Comparison of ENCODE assay signal across 20 mouse cellular contexts in genomic region chr13:3675855-3676254, GRCm38 (mm10). TPM values are rescaled to one million over a fixed set of nuclear protein-coding genes. Genes with fewer than 3 reads are reported as not detected.
DNase-seq lines count a peak whose midpoint lies in the region; ATAC-seq and TF ChIP-seq lines count a peak whose summit lies in the region.
"Had no signal": no experiment of that assay in that cellular context is flagged by ENCODE, and none has a peak within 500 bp of the region (broad histone marks: within the 10 kb centered on the region; RNA-seq: fewer than 3 reads in every experiment).

No protein-coding gene starts in this region.

- no peak for TF ChIP-seq POLR2A in limb, embryonic 14.5 days (IDR thresholded peaks at IDR 0.05; ENCODE audit: borderline replicate concordance, extremely low read depth, insufficient read depth, insufficient read length)

- intact Hi-C loops in gastrocnemius, adult 2 months (cut with DNase I), result no loop called here
- intact Hi-C loops in heart, postnatal 25 days (cut with DNase I), result no loop called here

- no peak overlapping the region for H3K4me2 ChIP-seq in limb, embryonic 14.5 days (replicated peaks; ENCODE audit: low read depth, low read length, severe bottlenecking)
- no peak overlapping the region for H3K4me2 ChIP-seq in limb, embryonic 15.5 days
- H3K4me2 ChIP-seq in forebrain, postnatal 0 days (ENCODE audit: low read depth), result no peak overlapping the region
- H3K4me2 ChIP-seq: embryonic facial prominence, embryonic 12.5 days; forebrain, embryonic 13.5 days; hindbrain, embryonic 15.5 days; kidney, embryonic 15.5 days had no signal

- peaks cover 7% of the 10 kb centered on the region for H3K4me1 ChIP-seq in limb, embryonic 14.5 days (ENCODE audit: control insufficient read depth, insufficient read depth, low read length)
- H3K4me1 ChIP-seq in limb, embryonic 10.5 days, result 0 out of 2 replicates have a peak, but pooled peaks cover under 1% of the 10 kb centered on the region
- peaks cover 25% of the 10 kb centered on the region for H3K4me1 ChIP-seq in limb, embryonic 15.5 days
- H3K4me1 ChIP-seq in forebrain, postnatal 0 days (ENCODE audit: insufficient read depth), result no peaks in the 10 kb centered on the region
- H3K4me1 ChIP-seq: forebrain, embryonic 13.5 days; hindbrain, embryonic 15.5 days; kidney, embryonic 15.5 days had no signal

- no peak for DNase-seq in gastrocnemius, adult 2 months
- no peak for DNase-seq in gastrocnemius, postnatal 4 days (ENCODE audit: low spot score in 2 of 2)
- peak; percentile 21 to 23 for DNase-seq in heart, adult 9 months (ENCODE audit: low spot score in 2 of 2)
- DNase-seq in heart, postnatal 25 days (ENCODE audit: low spot score), result no peak
- peak; percentile 15 for DNase-seq in limb, embryonic 14.5 days (ENCODE audit: low spot score)
- no peak for DNase-seq in limb, embryonic 10.5 days (ENCODE audit: low spot score)
- DNase-seq in forebrain, postnatal 0 days, result no peak
- DNase-seq: adrenal gland, adult 8-10 months; adrenal gland, postnatal 36 days; cerebellum, adult 8-10 months; cerebellum, postnatal 14 days; embryo, embryonic 11 days; gastrocnemius, postnatal 10 days; kidney, adult 2 months had no signal

- ATAC-seq in limb, embryonic 14.5 days (ENCODE audit: low FRiP score, low read depth), result no peak
- ATAC-seq in limb, embryonic 15.5 days (ENCODE audit: insufficient number of reproducible peaks, low FRiP score, low TSS enrichment, low read depth), result 0 out of 2 replicates have a peak, but pooled peaks have one; percentile 7
- ATAC-seq in forebrain, postnatal 0 days, result no peak
- ATAC-seq: forebrain, embryonic 13.5 days; intestine, embryonic 16.5 days had no signal

- H3K36me3 ChIP-seq in limb, embryonic 14.5 days (ENCODE audit: control insufficient read depth, insufficient read depth, low read length), result no peaks in the 10 kb centered on the region
- no peaks in the 10 kb centered on the region for H3K36me3 ChIP-seq in limb, embryonic 10.5 days
- no peaks in the 10 kb centered on the region for H3K36me3 ChIP-seq in limb, embryonic 15.5 days
- no peaks in the 10 kb centered on the region for H3K36me3 ChIP-seq in forebrain, postnatal 0 days (ENCODE audit: insufficient read depth)
- H3K36me3 ChIP-seq: embryonic facial prominence, embryonic 12.5 days; hindbrain, embryonic 15.5 days; kidney, embryonic 15.5 days had no signal

- H3K9me3 ChIP-seq in limb, embryonic 14.5 days (ENCODE audit: control insufficient read depth, low read length), result no peaks in the 10 kb centered on the region
- H3K9me3 ChIP-seq in limb, embryonic 10.5 days (replicated peaks), result no peaks in the 10 kb centered on the region
- no peaks in the 10 kb centered on the region for H3K9me3 ChIP-seq in limb, embryonic 15.5 days
- no peaks in the 10 kb centered on the region for H3K9me3 ChIP-seq in forebrain, postnatal 0 days (ENCODE audit: low read length)
- H3K9me3 ChIP-seq: embryonic facial prominence, embryonic 12.5 days; forebrain, embryonic 13.5 days; hindbrain, embryonic 15.5 days; kidney, embryonic 15.5 days had no signal

- WGBS in limb, embryonic 14.5 days, result 72% methylated on average over 4 of the region's 4 CpGs
- 96% methylated on average over 4 of the region's 4 CpGs for WGBS in limb, embryonic 10.5 days
- 52% methylated on average over 4 of the region's 4 CpGs for WGBS in limb, embryonic 15.5 days
- WGBS in forebrain, postnatal 0 days, result 84% methylated on average over 4 of the region's 4 CpGs

- TF ChIP-seq CTCF in gastrocnemius, adult 2 months (IDR thresholded peaks at IDR 0.05), result no peak
- no peak for TF ChIP-seq CTCF in forebrain, postnatal 0 days (IDR thresholded peaks at IDR 0.05; ENCODE audit: low read depth)

- H3K27ac ChIP-seq in gastrocnemius, adult 2 months, result 0 out of 2 replicates have a peak overlapping the region, but pooled peaks have one; percentile 8
- no peak overlapping the region for H3K27ac ChIP-seq in limb, embryonic 14.5 days (replicated peaks; ENCODE audit: low read depth, low read length)
- no peak overlapping the region for H3K27ac ChIP-seq in limb, embryonic 10.5 days
- peak overlapping the region; percentile 22; the same call in 1 of the 2 replicates for H3K27ac ChIP-seq in limb, embryonic 15.5 days
- H3K27ac ChIP-seq in forebrain, postnatal 0 days (ENCODE audit: low read depth, low read length), result no peak overlapping the region
- H3K27ac ChIP-seq: embryonic facial prominence, embryonic 12.5 days; forebrain, embryonic 13.5 days; hindbrain, embryonic 15.5 days; kidney, embryonic 15.5 days had no signal

- H3K9ac ChIP-seq in limb, embryonic 14.5 days (ENCODE audit: low read depth, low read length, severe bottlenecking), result no peak overlapping the region
- H3K9ac ChIP-seq in limb, embryonic 15.5 days, result no peak overlapping the region
- no peak overlapping the region for H3K9ac ChIP-seq in forebrain, postnatal 0 days
- H3K9ac ChIP-seq: embryonic facial prominence, embryonic 12.5 days; forebrain, embryonic 13.5 days; hindbrain, embryonic 15.5 days; kidney, embryonic 15.5 days had no signal

- H3K27me3 ChIP-seq in limb, embryonic 14.5 days (ENCODE audit: control insufficient read depth, insufficient read depth, low read length), result no peaks in the 10 kb centered on the region
- no peaks in the 10 kb centered on the region for H3K27me3 ChIP-seq in limb, embryonic 10.5 days (ENCODE audit: low read depth, poor library complexity, severe bottlenecking)
- H3K27me3 ChIP-seq in limb, embryonic 15.5 days, result no peaks in the 10 kb centered on the region
- H3K27me3 ChIP-seq in forebrain, postnatal 0 days (ENCODE audit: insufficient read depth, low read length), result no peaks in the 10 kb centered on the region
- H3K27me3 ChIP-seq: embryonic facial prominence, embryonic 12.5 days; forebrain, embryonic 13.5 days; hindbrain, embryonic 15.5 days; kidney, embryonic 15.5 days had no signal

- no peak overlapping the region for H3K4me3 ChIP-seq in gastrocnemius, adult 2 months
- H3K4me3 ChIP-seq in limb, embryonic 14.5 days (replicated peaks; ENCODE audit: low read length), result no peak overlapping the region
- H3K4me3 ChIP-seq in limb, embryonic 10.5 days, result no peak overlapping the region
- H3K4me3 ChIP-seq in limb, embryonic 15.5 days, result no peak overlapping the region
- no peak overlapping the region for H3K4me3 ChIP-seq in forebrain, postnatal 0 days (ENCODE audit: low read depth, low read length)
- H3K4me3 ChIP-seq: embryonic facial prominence, embryonic 12.5 days; forebrain, embryonic 13.5 days; hindbrain, embryonic 15.5 days; kidney, embryonic 15.5 days had no signal

RNA-seq across cellular contexts. Expression of gene Asb13, which starts 42.0 kb away (rescaled TPM):
- 10 to 100 TPM; 11.6 to 12.2 TPM for total RNA-seq in gastrocnemius, adult 2 months (2021)
- total RNA-seq in gastrocnemius, postnatal 4 days (2021), result 1 to 10 TPM; 4.7 to 5.1 TPM
- 1 to 10 TPM; 7.0 to 9.6 TPM for total RNA-seq in heart, postnatal 25 days (2021)
- polyA plus RNA-seq in limb, embryonic 14.5 days (2012; rRNA removed), result 12.8 and 13.6 TPM in 2 replicates
- polyA plus RNA-seq in limb, embryonic 14.5 days (2014; fragmentation: Nextera tagmentation; extraction: Ambion mirVana), result 6.8 and 8.4 TPM in 2 replicates
- 14.9 and 16.1 TPM in 2 replicates for polyA plus RNA-seq in limb, embryonic 10.5 days (2016; fragmentation: Nextera tagmentation; extraction: Ambion mirVana)
- polyA plus RNA-seq in limb, embryonic 15.5 days (2015; fragmentation: Nextera tagmentation; extraction: Ambion mirVana), result 10.1 and 11.9 TPM in 2 replicates
- 9.8 and 12.1 TPM in 2 replicates for total RNA-seq in forebrain, postnatal 0 days (2014; rRNA removed)
- polyA plus RNA-seq in forebrain, postnatal 0 days (2015; fragmentation: Nextera tagmentation; extraction: Ambion mirVana), result 4.9 and 13.8 TPM in 2 replicates

Comparison
In these comparisons a context has a peak if more than half of its experiments do, and no peak if none do; other contexts are left out.
1. DNase-seq: peak in heart, adult 9 months (2 of 2) and limb, embryonic 14.5 days (single experiment); none in gastrocnemius, adult 2 months (single experiment), gastrocnemius, postnatal 4 days (0 of 2), heart, postnatal 25 days (single experiment), limb, embryonic 10.5 days (single experiment) and forebrain, postnatal 0 days (single experiment).
2. H3K27ac ChIP-seq: peak in gastrocnemius, adult 2 months (single experiment) and limb, embryonic 15.5 days (single experiment); none in limb, embryonic 14.5 days (single experiment), limb, embryonic 10.5 days (single experiment) and forebrain, postnatal 0 days (single experiment).